Mouse (Mus musculus) erythroid progenitor cell, adult 5-6 weeks (primary cell): ENCODE measurements around the gene Cdh3. TPM values are rescaled to one million over a fixed set of nuclear protein-coding genes. Genes with fewer than 3 reads are reported as not detected.

Source experiments
- ATAC-seq: replicated peaks from 2 replicates; pipeline ENCODE4 v1.8.0; 2016; ENCODE audit warnings: moderate number of reproducible peaks, mild to moderate bottlenecking, moderate TSS enrichment, inconsistent platforms; ENCODE audit not compliant: poor library complexity, low FRiP score, severe bottlenecking
- total RNA-seq, 2 experiments: library from RNA; stranded (forward) in 1 of 2; stranded (reverse) in 1 of 2; fragments of 150-400 nt in 1 of 2; fragments of 186-747, 209-891 nt in 1 of 2; gene quantifications; 2 replicates each; pipeline versions ENCODE4 v1.2.3 to v1.2.4; 2015 to 2017; ENCODE audit warnings: low replicate concordance in 2 of 2

Gene Cdh3
- total RNA-seq, 2 experiments from 2014 or later: not detected

DNA sequence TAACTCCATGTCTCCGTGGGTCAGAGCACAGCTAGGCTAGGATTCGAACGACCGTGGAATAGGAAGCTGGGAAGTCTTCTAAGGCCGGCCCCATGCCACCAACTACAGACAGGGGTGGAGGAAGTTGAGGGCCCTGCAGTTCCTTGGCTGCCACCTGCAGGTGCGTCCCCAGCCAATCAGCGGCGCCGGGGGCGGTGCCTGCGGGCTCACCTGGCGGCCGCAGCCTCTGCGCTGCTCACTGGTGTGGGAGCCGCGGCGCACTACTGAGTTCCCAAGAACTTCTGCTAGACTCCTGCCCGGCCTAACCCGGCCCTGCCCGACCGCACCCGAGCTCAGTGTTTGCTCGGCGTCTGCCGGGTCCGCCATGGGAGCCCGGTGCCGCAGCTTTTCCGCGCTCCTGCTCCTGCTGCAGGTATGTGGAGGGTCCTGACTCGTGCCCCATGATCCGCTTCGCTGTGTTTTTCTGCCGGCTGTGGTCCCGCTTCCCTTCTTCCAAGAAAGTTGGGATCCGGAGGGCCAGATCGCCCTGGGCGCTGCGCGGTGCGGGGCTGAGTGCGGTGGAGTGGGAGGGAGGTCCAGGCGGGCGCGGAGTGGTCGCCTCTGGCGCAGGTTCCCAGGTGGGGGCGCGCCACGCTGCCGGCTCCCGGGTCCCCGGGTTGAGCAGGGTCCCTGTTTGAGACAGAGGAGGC lies 92.6 kb downstream of the Cdh3 start, which contains the start of gene Cdh1:
Cdh1 (plus strand) TSS at position 221 of the 689 bp plus-strand sequence.
- ATAC-seq: no peak

DNA sequence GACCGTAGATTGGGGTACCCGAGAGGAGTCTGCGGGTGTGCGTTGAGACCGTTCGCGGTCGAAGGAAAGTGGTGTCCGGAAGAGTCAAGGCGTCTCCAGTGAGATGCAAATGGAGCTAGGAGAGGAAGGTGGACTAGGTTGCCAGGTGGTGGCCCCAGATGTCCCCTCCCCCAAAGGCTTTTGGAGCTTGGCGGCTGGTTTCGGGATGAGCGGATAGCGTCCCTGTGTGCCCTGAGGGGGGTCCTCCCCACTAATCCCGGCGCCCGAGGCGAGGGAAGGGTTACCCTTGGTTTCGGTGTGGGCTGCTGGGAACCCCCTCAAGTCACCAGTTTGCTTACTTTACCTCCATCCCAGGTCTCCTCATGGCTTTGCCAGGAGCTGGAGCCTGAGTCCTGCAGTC lies 93.2 kb downstream of the Cdh3 start:
- no peak for ATAC-seq

- no peak for ATAC-seq
These were observed 95.0 kb downstream of the Cdh3 start for GRCm38 (mm10) chr8:106605657-106606056.

- no peak for ATAC-seq
These were observed 95.4 kb downstream of the Cdh3 start for GRCm38 (mm10) chr8:106606121-106606520.

DNA sequence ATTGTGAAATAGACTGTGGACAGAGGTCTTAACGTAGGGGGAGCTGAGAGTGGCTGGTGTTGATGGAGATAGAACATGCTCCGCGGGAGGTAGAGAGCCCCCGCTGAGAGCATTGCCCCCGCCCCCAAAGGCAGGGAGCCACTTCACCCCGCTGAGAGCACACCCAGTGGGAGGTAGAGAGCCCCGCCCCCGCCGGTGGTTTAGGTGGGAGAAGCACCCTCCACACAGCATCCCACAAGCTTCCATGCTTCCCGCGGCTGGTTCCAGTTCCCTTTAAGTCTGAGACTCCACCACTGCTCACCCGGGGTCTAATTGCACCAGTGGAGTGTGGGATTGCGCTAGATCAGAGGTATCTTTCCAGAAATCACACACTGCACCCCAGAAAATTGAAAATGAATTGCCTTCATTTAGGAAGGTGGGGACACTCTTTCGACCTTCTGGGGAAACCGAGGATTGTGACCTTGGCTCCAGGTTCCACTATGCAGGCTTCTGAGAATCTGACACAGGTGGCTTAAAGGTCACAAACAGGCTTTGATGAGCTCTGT lies 96.0 kb downstream of the Cdh3 start:
- no peak for ATAC-seq

Other genes with a start within 250 kb of the Cdh3 start
- not detected in 2 replicates for gene Smpd3, start 172.9 kb upstream of the Cdh3 start, total RNA-seq (2015; ENCODE audit: low replicate concordance)
- not detected in 2 replicates for gene Smpd3, start 172.9 kb upstream of the Cdh3 start, total RNA-seq (2017; ENCODE audit: low replicate concordance)
- gene Zfp90, start 95.6 kb upstream of the Cdh3 start, total RNA-seq (2015; ENCODE audit: low replicate concordance): 0.42 and 1.4 TPM in 2 replicates
- gene Zfp90, start 95.6 kb upstream of the Cdh3 start, total RNA-seq (2017; ENCODE audit: low replicate concordance): 1.4 and 2.2 TPM in 2 replicates
- not detected in 2 replicates for gene 6030452D12Rik, start 10.4 kb upstream of the Cdh3 start, total RNA-seq (2015; ENCODE audit: low replicate concordance)
- gene 6030452D12Rik, start 10.4 kb upstream of the Cdh3 start, total RNA-seq (2017; ENCODE audit: low replicate concordance): not detected in 2 replicates
- gene Gm10073, start 62.6 kb downstream of the Cdh3 start, total RNA-seq (2015; ENCODE audit: low replicate concordance): 32.7 and 35.3 TPM in 2 replicates
- 12.3 TPM in 1 of 2 replicates, not detected in the other for gene Gm10073, start 62.6 kb downstream of the Cdh3 start, total RNA-seq (2017; ENCODE audit: low replicate concordance)
- 1.8 TPM in 1 of 2 replicates, not detected in the other for gene Cdh1, start 92.5 kb downstream of the Cdh3 start, total RNA-seq (2015; ENCODE audit: low replicate concordance)
- 0.08 and 0.64 TPM in 2 replicates for gene Cdh1, start 92.5 kb downstream of the Cdh3 start, total RNA-seq (2017; ENCODE audit: low replicate concordance)
- 2.1 TPM in 1 of 2 replicates, not detected in the other for gene Tango6, start 172.2 kb downstream of the Cdh3 start, total RNA-seq (2015; ENCODE audit: low replicate concordance)
- gene Tango6, start 172.2 kb downstream of the Cdh3 start, total RNA-seq (2017; ENCODE audit: low replicate concordance): 0.15 and 0.77 TPM in 2 replicates